Mouse (Mus musculus): ENCODE results near the gene Bace2. TPM values are rescaled to one million over a fixed set of nuclear protein-coding genes. Genes with fewer than 3 reads are reported as not detected.
A peak's percentile ranks its signal among the peaks of the same experiment; 100 is the strongest.

Gene Bace2
- polyA plus RNA-seq, 1 experiment: 0.66 TPM

GRCm38 (mm10) chr16:97357188-97357821 is 763 bp downstream of the Bace2 start:
- no peaks in the 10 kb centered on the region for H3K79me3 ChIP-seq (ENCODE audit: low read depth)
- peak overlapping the region; percentile 18 for H3K4me3 ChIP-seq (ENCODE audit: insufficient read depth, poor library complexity, severe bottlenecking)
- H3K27me3 ChIP-seq (ENCODE audit: control insufficient read depth, insufficient read depth, insufficient read length): no peaks in the 10 kb centered on the region

GRCm38 (mm10) chr16:97362231-97362888 is 5.8 kb downstream of the Bace2 start:
- Histone ChIP-seq H3K4me3 (ENCODE audit: insufficient read depth, poor library complexity, severe bottlenecking) (no peak overlapping the region), H3K36me3 (ENCODE audit: control insufficient read depth, insufficient read depth) (no peaks in the 10 kb centered on the region), H3K79me2 (ENCODE audit: control insufficient read depth, insufficient read depth) (no peaks in the 10 kb centered on the region), H3K27me3 (ENCODE audit: control insufficient read depth, insufficient read depth, insufficient read length) (no peaks in the 10 kb centered on the region), H3K79me3 (ENCODE audit: low read depth) (no peaks in the 10 kb centered on the region), H3ac (ENCODE audit: control insufficient read depth, insufficient read length, low read depth) (no peak overlapping the region)
- no peak for TF ChIP-seq MYOG (IDR thresholded peaks at IDR 0.05; ENCODE audit: control insufficient read depth, extremely low read depth, insufficient read length)
- no peak for TF ChIP-seq CEBPB (IDR thresholded peaks at IDR 0.05; ENCODE audit: low read depth)
- TF ChIP-seq USF1 (IDR thresholded peaks at IDR 0.05; ENCODE audit: low read depth): no peak

More at GRCm38 (mm10) chr16:97357188-97357821, 763 bp downstream of the Bace2 start:
- Histone ChIP-seq H3K36me3 (ENCODE audit: control insufficient read depth, insufficient read depth) (no peaks in the 10 kb centered on the region), H3K79me2 (ENCODE audit: control insufficient read depth, insufficient read depth) (no peaks in the 10 kb centered on the region), H3ac (ENCODE audit: control insufficient read depth, insufficient read length, low read depth) (no peak overlapping the region)
- no peak for TF ChIP-seq FOSL1 (IDR thresholded peaks at IDR 0.05; ENCODE audit: insufficient read depth, low read length, poor library complexity, severe bottlenecking)
- no peak for TF ChIP-seq CEBPB (IDR thresholded peaks at IDR 0.05; ENCODE audit: low read depth)
- TF ChIP-seq CTCF (IDR thresholded peaks at IDR 0.05; ENCODE audit: control insufficient read depth, insufficient read depth, insufficient read length): no peak
- TF ChIP-seq MAX (IDR thresholded peaks at IDR 0.05): no peak
- no peak for TF ChIP-seq MYOD1 (IDR thresholded peaks at IDR 0.05; ENCODE audit: control insufficient read depth, insufficient read length, low read depth)
- TF ChIP-seq USF1 (IDR thresholded peaks at IDR 0.05; ENCODE audit: low read depth): no peak
- no peak for TF ChIP-seq MYOG (IDR thresholded peaks at IDR 0.05; ENCODE audit: control insufficient read depth, extremely low read depth, insufficient read length)

DNA sequence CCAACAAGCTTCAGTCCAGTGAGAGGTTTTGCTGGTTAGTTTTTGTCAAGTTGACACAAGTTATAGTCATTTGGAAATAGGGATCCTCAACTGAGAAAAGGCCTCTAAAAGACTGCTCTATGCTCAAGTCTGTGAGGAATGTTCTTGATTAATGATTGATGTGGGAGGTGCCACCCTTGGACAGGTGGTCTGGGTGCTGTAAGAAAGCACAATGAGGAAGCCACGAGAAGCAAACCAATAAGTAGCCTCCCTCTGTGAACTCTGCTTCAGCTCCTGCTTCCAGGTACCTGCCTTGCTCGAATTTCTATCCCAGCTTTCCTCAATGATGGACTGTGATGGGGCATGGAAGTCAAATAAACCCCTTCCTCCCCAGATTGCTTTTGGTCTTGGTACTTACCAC is 9.6 kb downstream of the Bace2 start:
- Histone ChIP-seq H3K36me3 (ENCODE audit: control insufficient read depth, insufficient read depth) (no peaks in the 10 kb centered on the region), H3K79me2 (ENCODE audit: control insufficient read depth, insufficient read depth) (no peaks in the 10 kb centered on the region), H3ac (ENCODE audit: control insufficient read depth, insufficient read length, low read depth) (no peak overlapping the region), H3K4me3 (ENCODE audit: insufficient read depth, poor library complexity, severe bottlenecking) (no peak overlapping the region), H3K79me3 (ENCODE audit: low read depth) (no peaks in the 10 kb centered on the region), H3K27me3 (ENCODE audit: control insufficient read depth, insufficient read depth, insufficient read length) (no peaks in the 10 kb centered on the region)
- no peak for TF ChIP-seq USF1 (IDR thresholded peaks at IDR 0.05; ENCODE audit: low read depth)
- TF ChIP-seq MAX (IDR thresholded peaks at IDR 0.05): no peak
- no peak for TF ChIP-seq MYOG (IDR thresholded peaks at IDR 0.05; ENCODE audit: control insufficient read depth, extremely low read depth, insufficient read length)
- no peak for TF ChIP-seq FOSL1 (IDR thresholded peaks at IDR 0.05; ENCODE audit: insufficient read depth, low read length, poor library complexity, severe bottlenecking)
- no peak for TF ChIP-seq CEBPB (IDR thresholded peaks at IDR 0.05; ENCODE audit: low read depth)
- TF ChIP-seq MYOD1 (IDR thresholded peaks at IDR 0.05; ENCODE audit: control insufficient read depth, insufficient read length, low read depth): no peak
- no peak for TF ChIP-seq CTCF (IDR thresholded peaks at IDR 0.05; ENCODE audit: control insufficient read depth, insufficient read depth, insufficient read length)

- Histone ChIP-seq H3K36me3 (ENCODE audit: control insufficient read depth, insufficient read depth) (no peaks in the 10 kb centered on the region), H3ac (ENCODE audit: control insufficient read depth, insufficient read length, low read depth) (no peak overlapping the region), H3K79me3 (ENCODE audit: low read depth) (no peaks in the 10 kb centered on the region), H3K27me3 (ENCODE audit: control insufficient read depth, insufficient read depth, insufficient read length) (no peaks in the 10 kb centered on the region), H3K79me2 (ENCODE audit: control insufficient read depth, insufficient read depth) (no peaks in the 10 kb centered on the region), H3K4me3 (ENCODE audit: insufficient read depth, poor library complexity, severe bottlenecking) (no peak overlapping the region)
- no peak for TF ChIP-seq CEBPB (IDR thresholded peaks at IDR 0.05; ENCODE audit: low read depth)
- no peak for TF ChIP-seq CTCF (IDR thresholded peaks at IDR 0.05; ENCODE audit: control insufficient read depth, insufficient read depth, insufficient read length)
- TF ChIP-seq MYOD1 (IDR thresholded peaks at IDR 0.05; ENCODE audit: control insufficient read depth, insufficient read length, low read depth): no peak
- no peak for TF ChIP-seq USF1 (IDR thresholded peaks at IDR 0.05; ENCODE audit: low read depth)
- TF ChIP-seq MYOG (IDR thresholded peaks at IDR 0.05; ENCODE audit: control insufficient read depth, extremely low read depth, insufficient read length): no peak
- TF ChIP-seq FOSL1 (IDR thresholded peaks at IDR 0.05; ENCODE audit: insufficient read depth, low read length, poor library complexity, severe bottlenecking): no peak
- TF ChIP-seq MAX (IDR thresholded peaks at IDR 0.05): no peak
These were observed 13.7 kb downstream of the Bace2 start for GRCm38 (mm10) chr16:97370258-97370657.

DNA sequence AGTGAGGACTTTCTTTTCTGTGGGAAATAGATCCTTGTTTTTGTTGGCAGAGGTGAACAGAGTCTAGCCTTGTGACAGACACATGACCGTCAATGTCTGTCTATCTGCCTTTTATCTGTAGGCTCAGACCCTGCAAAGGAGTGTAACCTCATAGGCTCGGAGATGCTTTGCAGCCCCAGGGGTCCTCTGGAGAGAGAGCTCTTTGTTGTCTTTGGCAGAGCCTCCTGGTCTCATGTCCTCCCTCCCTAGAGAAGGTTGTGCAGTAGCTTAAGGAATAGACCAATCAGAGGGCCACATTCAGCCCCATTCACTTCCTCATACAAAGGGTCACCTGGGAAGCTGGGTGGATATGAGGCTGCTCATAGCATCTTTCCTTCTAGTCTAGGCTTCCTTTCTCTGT is 31.4 kb downstream of the Bace2 start:
- Histone ChIP-seq H3K36me3 (ENCODE audit: control insufficient read depth, insufficient read depth) (no peaks in the 10 kb centered on the region), H3K4me3 (ENCODE audit: insufficient read depth, poor library complexity, severe bottlenecking) (no peak overlapping the region), H3K79me2 (ENCODE audit: control insufficient read depth, insufficient read depth) (no peaks in the 10 kb centered on the region), H3ac (ENCODE audit: control insufficient read depth, insufficient read length, low read depth) (no peak overlapping the region), H3K27me3 (ENCODE audit: control insufficient read depth, insufficient read depth, insufficient read length) (no peaks in the 10 kb centered on the region), H3K79me3 (ENCODE audit: low read depth) (no peaks in the 10 kb centered on the region)
- no peak for TF ChIP-seq CTCF (IDR thresholded peaks at IDR 0.05; ENCODE audit: control insufficient read depth, insufficient read depth, insufficient read length)
- TF ChIP-seq USF1 (IDR thresholded peaks at IDR 0.05; ENCODE audit: low read depth): no peak
- no peak for TF ChIP-seq MYOD1 (IDR thresholded peaks at IDR 0.05; ENCODE audit: control insufficient read depth, insufficient read length, low read depth)
- no peak for TF ChIP-seq CEBPB (IDR thresholded peaks at IDR 0.05; ENCODE audit: low read depth)
- no peak for TF ChIP-seq MAX (IDR thresholded peaks at IDR 0.05)
- TF ChIP-seq FOSL1 (IDR thresholded peaks at IDR 0.05; ENCODE audit: insufficient read depth, low read length, poor library complexity, severe bottlenecking): no peak
- TF ChIP-seq MYOG (IDR thresholded peaks at IDR 0.05; ENCODE audit: control insufficient read depth, extremely low read depth, insufficient read length): no peak

Measured in C2C12 (cell line).